Mouse (Mus musculus): ENCODE measurements at regions not wholly inside any gene's neighbourhood (a gene's known extent, or its start where the extent isn't known, plus 50 kb on each side); places are given as distances from the start of the nearest gene placed in this dataset.
A peak's percentile ranks its signal among the peaks of the same experiment; 100 is the strongest.

DNA sequence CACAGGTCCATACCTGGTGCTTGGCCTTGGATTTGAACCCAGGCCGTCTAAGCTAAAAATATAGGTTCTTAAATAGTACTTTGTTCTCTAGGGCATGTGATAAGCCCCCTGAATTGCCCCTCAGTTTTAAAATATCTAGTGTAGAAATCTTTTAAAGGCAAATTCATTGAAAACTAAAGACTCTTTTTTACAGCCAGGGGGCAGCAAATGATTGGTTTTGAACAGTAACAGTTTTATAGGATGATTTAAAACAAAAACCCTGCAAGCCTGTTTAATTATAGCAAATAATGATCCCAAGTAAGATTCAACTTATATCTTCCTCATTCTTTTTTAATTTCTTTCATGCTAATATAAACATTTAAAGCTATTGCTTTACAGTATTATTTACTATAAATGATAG lies 58.9 kb upstream of the Fam92a start:
- peak; percentile 44 for DNase-seq

Measured in lung, postnatal 14 days (tissue).